Mouse (Mus musculus) urinary bladder, postnatal 36 days (tissue): ENCODE data around the gene Nfu1.
A peak's percentile ranks its signal among the peaks of the same experiment; 100 is the strongest.
"Not testable (repeated sequence)": the region's sequence is repeated elsewhere in the genome, so short reads cannot be mapped to it uniquely, and the experiment has no call there.

Experiments
- DNase-seq, 2 experiments: peaks; one replicate each; pipeline ENCODE4 v3.0.0; 2022; ENCODE audit warnings: low spot score in 2 of 2, mixed read lengths in 1 of 2

The Nfu1 gene

GRCm38 (mm10) chr6:87021791-87022190, 12.8 kb downstream of the Nfu1 start:
- no peak for DNase-seq

- peak in 1 of 2 experiments; percentile 63 for DNase-seq
These were observed 17.9 kb downstream of the Nfu1 start for GRCm38 (mm10) chr6:87026980-87027379.

- DNase-seq: no peak
These were observed 19.8 kb downstream of the Nfu1 start for GRCm38 (mm10) chr6:87028881-87029280.

GRCm38 (mm10) chr6:87031310-87031709, 22.3 kb downstream of the Nfu1 start:
- not testable (repeated sequence) for DNase-seq

GRCm38 (mm10) chr6:87032401-87032800, 23.4 kb downstream of the Nfu1 start:
- no peak for DNase-seq

- no peak for DNase-seq
These were observed 25.4 kb downstream of the Nfu1 start for GRCm38 (mm10) chr6:87034395-87034794.

GRCm38 (mm10) chr6:87037826-87038620, 29.0 kb downstream of the Nfu1 start:
- no peak for DNase-seq

GRCm38 (mm10) chr6:87039161-87039560, 30.1 kb downstream of the Nfu1 start:
- DNase-seq: no peak

GRCm38 (mm10) chr6:87040971-87041370, 31.9 kb downstream of the Nfu1 start:
- no peak for DNase-seq

GRCm38 (mm10) chr6:87041431-87041830, 32.4 kb downstream of the Nfu1 start:
- no peak for DNase-seq

- no peak for DNase-seq
These were observed 32.9 kb downstream of the Nfu1 start for GRCm38 (mm10) chr6:87042004-87042336.

GRCm38 (mm10) chr6:87042337-87043130, 33.5 kb downstream of the Nfu1 start, which contains the start of gene Gfpt1:
TSS of gene Gfpt1 (plus strand) at chr6:87042846.
- peak; percentile 90 to 94 for DNase-seq

- no peak for DNase-seq
These were observed 34.1 kb downstream of the Nfu1 start for GRCm38 (mm10) chr6:87043131-87043516.

- DNase-seq: no peak
These were observed 35.9 kb downstream of the Nfu1 start for GRCm38 (mm10) chr6:87044895-87045294.

GRCm38 (mm10) chr6:87045507-87045906, 36.5 kb downstream of the Nfu1 start:
- no peak for DNase-seq

GRCm38 (mm10) chr6:87048712-87049111, 39.7 kb downstream of the Nfu1 start:
- not testable (repeated sequence) for DNase-seq

- DNase-seq: no peak
These were observed 42.9 kb downstream of the Nfu1 start for GRCm38 (mm10) chr6:87051886-87052425.

- no peak for DNase-seq
These were observed 45.2 kb downstream of the Nfu1 start for GRCm38 (mm10) chr6:87054193-87054592.

GRCm38 (mm10) chr6:87059754-87060153, 50.7 kb downstream of the Nfu1 start:
- no peak for DNase-seq

- no peak for DNase-seq
These were observed 54.5 kb downstream of the Nfu1 start for GRCm38 (mm10) chr6:87063586-87063985.

- DNase-seq: no peak
These were observed 59.2 kb downstream of the Nfu1 start for GRCm38 (mm10) chr6:87068209-87068608.

- no peak for DNase-seq
These were observed 60.3 kb downstream of the Nfu1 start for GRCm38 (mm10) chr6:87069195-87069900.
